8 mouse cellular contexts compared by ENCODE assay signal in the genomic region with DNA sequence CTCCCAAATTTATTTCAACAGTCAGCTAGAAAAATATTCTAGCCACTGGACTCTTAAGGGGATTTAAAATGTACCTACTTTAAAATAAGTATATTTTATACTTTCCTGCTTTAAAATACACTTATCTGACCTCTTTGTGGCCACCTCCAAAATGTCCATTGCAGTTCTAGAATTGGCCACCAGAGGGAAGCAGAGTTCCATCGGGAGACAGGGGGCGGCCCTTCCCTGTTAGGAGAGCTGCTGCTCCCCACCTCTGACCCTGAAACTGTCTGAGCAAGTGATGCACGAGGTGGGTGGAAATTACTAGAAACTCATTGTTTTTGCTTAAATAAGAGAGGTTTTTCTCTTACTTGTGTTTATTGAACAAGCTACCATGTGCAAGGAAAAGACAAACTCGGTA. TPM values are rescaled to one million over a fixed set of nuclear protein-coding genes. Genes with fewer than 3 reads are reported as not detected.
DNase-seq lines count a peak whose midpoint lies in the region.

No protein-coding gene starts in this region.

- no peak overlapping the region for H3K27ac ChIP-seq in embryonic facial prominence, embryonic 10.5 days (replicated peaks)

- no peak overlapping the region for H3K4me3 ChIP-seq in embryonic facial prominence, embryonic 10.5 days

- H3K9me3 ChIP-seq in embryonic facial prominence, embryonic 10.5 days, result no peaks in the 10 kb centered on the region

- H3K4me1 ChIP-seq in embryonic facial prominence, embryonic 10.5 days, result peaks cover 2% of the 10 kb centered on the region

- 23% methylated on average over 4 of the region's 4 CpGs for WGBS in embryonic facial prominence, embryonic 10.5 days

- no peaks in the 10 kb centered on the region for H3K27me3 ChIP-seq in embryonic facial prominence, embryonic 10.5 days (replicated peaks; ENCODE audit: low read depth, poor library complexity, severe bottlenecking)

- H3K36me3 ChIP-seq in embryonic facial prominence, embryonic 10.5 days (replicated peaks), result no peaks in the 10 kb centered on the region

- peak; percentile 59 to 90 for DNase-seq in adrenal gland, adult (ENCODE audit: inconsistent age in 2 of 2, low spot score in 1 of 2)
- DNase-seq in adrenal gland, adult 8-10 months, result no peak
- DNase-seq in 3T3-L1 (ENCODE audit: low read depth, low spot score), result peak; percentile 78
- peak; percentile 69 for DNase-seq in adrenal gland, postnatal 25 days
- peak; percentile 75 for DNase-seq in embryonic facial prominence, embryonic 10.5 days (ENCODE audit: low spot score)
- DNase-seq in kidney, postnatal 14 days, result peak; percentile 66
- DNase-seq in lung, postnatal 36 days, result peak; percentile 78
- DNase-seq in spleen, postnatal 14 days (ENCODE audit: low spot score in 2 of 2), result peak; percentile 36 to 71

RNA-seq across cellular contexts. Expression of gene Fndc1, which starts 36.6 kb away (rescaled TPM):
- total RNA-seq in adrenal gland, adult 8-10 months (2022), result 1 to 10 TPM; 4.4 to 7.5 (median 5.8) TPM
- total RNA-seq in adrenal gland, postnatal 25 days (2021), result 4.8 and 5.6 TPM in 2 replicates
- 0.60 and 1.3 TPM in 2 replicates for polyA plus RNA-seq in embryonic facial prominence, embryonic 10.5 days (2016; fragmentation: Nextera tagmentation; extraction: Ambion mirVana)
